Mouse (Mus musculus) small intestine, adult 2 months (tissue): Measurements from ENCODE around the gene Hirip3.

Experiments used
- CTCF ChIP-seq: fragments of 200-500 bp; IDR thresholded peaks from 2 replicates; pipeline ENCODE4 v1.5.1; 2012; ENCODE audit warnings: low read depth, mild to moderate bottlenecking, control low read depth, inconsistent platforms, low read length, moderate library complexity, mixed read lengths; ENCODE audit not compliant: insufficient replicate concordance, insufficient read length; ENCODE audit errors: extremely low read depth
- POLR2A ChIP-seq: fragments of 200-500 bp; IDR thresholded peaks from 2 replicates; pipeline ENCODE4 v1.6.1; 2012; ENCODE audit warnings: low read depth, mild to moderate bottlenecking, control low read depth, inconsistent platforms, low read length, moderate library complexity

GRCm38 (mm10) chr7:126851192-126851591, 10.6 kb upstream of the Hirip3 start:
- TF ChIP-seq CTCF (no peak), POLR2A (no peak)
